Mouse (Mus musculus) small intestine, adult 2 months (tissue): Measurements from ENCODE around the gene Ibtk.

Source experiments
- CTCF ChIP-seq: fragments of 200-500 bp; IDR thresholded peaks from 2 replicates; pipeline ENCODE4 v1.5.1; 2012; ENCODE audit warnings: low read depth, mild to moderate bottlenecking, control low read depth, inconsistent platforms, low read length, moderate library complexity, mixed read lengths; ENCODE audit not compliant: insufficient replicate concordance, insufficient read length; ENCODE audit errors: extremely low read depth
- POLR2A ChIP-seq: fragments of 200-500 bp; IDR thresholded peaks from 2 replicates; pipeline ENCODE4 v1.6.1; 2012; ENCODE audit warnings: low read depth, mild to moderate bottlenecking, control low read depth, inconsistent platforms, low read length, moderate library complexity

DNA sequence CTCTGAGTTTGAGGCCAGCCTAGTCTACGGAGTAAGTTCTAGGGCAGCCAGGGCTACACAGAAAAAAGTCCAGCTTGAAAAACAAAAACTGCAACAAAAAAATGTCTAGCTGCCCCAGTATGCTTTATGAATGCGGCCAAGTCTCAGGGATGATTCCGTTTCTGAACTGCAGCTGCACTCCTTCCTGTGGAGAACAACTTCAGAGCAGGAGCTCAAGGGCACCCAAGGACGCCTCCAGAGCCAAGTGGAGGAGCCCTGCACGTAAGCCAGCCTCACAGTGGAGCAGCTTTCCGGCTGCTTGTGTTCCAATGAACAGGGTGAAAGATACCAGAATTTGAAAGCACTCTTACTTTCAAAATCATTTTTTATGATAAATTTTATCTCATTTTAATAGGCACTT lies 41.8 kb downstream of the Ibtk start:
- TF ChIP-seq CTCF (no peak), POLR2A (no peak)
